ENCODE assay signal across 24 mouse cellular contexts in genomic region chr6:55745105-55745858, GRCm38 (mm10).
DNase-seq lines count a peak whose midpoint lies in the region; ATAC-seq and TF ChIP-seq lines count a peak whose summit lies in the region.
"Had no signal": no experiment of that assay in that cellular context is flagged by ENCODE, and none has a peak within 500 bp of the region (broad histone marks: within the 10 kb centered on the region; RNA-seq: fewer than 3 reads in every experiment).

No protein-coding gene starts in this region.

- intact Hi-C loops in left cerebral cortex, adult 2 months (cut with DNase I) = no loop called here

- 0 out of 2 replicates have a peak, but pooled peaks have one; percentile 26 for ATAC-seq in embryonic facial prominence, embryonic 14.5 days (ENCODE audit: low read depth)
- ATAC-seq in hindbrain, embryonic 13.5 days (ENCODE audit: low FRiP score) = peak; percentile 57; the same call in 1 of the 2 replicates
- ATAC-seq in hindbrain, embryonic 11.5 days (ENCODE audit: low FRiP score) = no peak
- ATAC-seq in midbrain, embryonic 14.5 days (ENCODE audit: low FRiP score, low TSS enrichment) = no peak
- no peak for ATAC-seq in midbrain, embryonic 11.5 days (ENCODE audit: low FRiP score)
- ATAC-seq: CD4-positive, CD25-positive, alpha-beta regulatory T cell, adult 4 months; intestine, embryonic 16.5 days had no signal

- no peak overlapping the region for H3K4me3 ChIP-seq in embryonic facial prominence, embryonic 14.5 days (ENCODE audit: low read depth, low read length)
- H3K4me3 ChIP-seq in embryonic facial prominence, embryonic 10.5 days = no peak overlapping the region
- no peak overlapping the region for H3K4me3 ChIP-seq in hindbrain, embryonic 13.5 days
- no peak overlapping the region for H3K4me3 ChIP-seq in hindbrain, embryonic 11.5 days (ENCODE audit: low read depth, low read length)
- no peak overlapping the region for H3K4me3 ChIP-seq in midbrain, embryonic 14.5 days (replicated peaks; ENCODE audit: low read depth, low read length)
- no peak overlapping the region for H3K4me3 ChIP-seq in midbrain, embryonic 11.5 days (ENCODE audit: low read depth, low read length)
- H3K4me3 ChIP-seq in left cerebral cortex, adult 2 months = no peak overlapping the region
- H3K4me3 ChIP-seq: embryonic facial prominence, embryonic 15.5 days; erythroblast, embryonic 14.5 days; heart, adult 2 months; heart, embryonic 15.5 days had no signal

- DNase-seq in embryonic facial prominence, embryonic 14.5 days (ENCODE audit: low spot score) = peak; percentile 25
- no peak for DNase-seq in embryonic facial prominence, embryonic 10.5 days (ENCODE audit: low spot score)
- no peak for DNase-seq in hindbrain, embryonic 11.5 days (ENCODE audit: low spot score)
- peak; percentile 11 for DNase-seq in midbrain, embryonic 14.5 days
- DNase-seq in midbrain, embryonic 11.5 days (ENCODE audit: low spot score, missing footprints) = no peak
- DNase-seq in brain, embryonic 18.5 days (ENCODE audit: low read depth, low spot score) = peak; percentile 12
- no peak for DNase-seq in left cerebral cortex, adult 2 months (ENCODE audit: extremely low spot score in 1 of 2, low spot score in 2 of 2)
- DNase-seq: adrenal gland, postnatal 10 days; B cell, adult 2 months; cerebellum, adult 18-20 months; cerebellum, adult 9-11 months; cerebellum, postnatal 36 days; gastrocnemius, postnatal 10 days; heart, adult 2 months; heart, postnatal 14 days; kidney, adult 2 months had no signal

- no peaks in the 10 kb centered on the region for H3K36me3 ChIP-seq in embryonic facial prominence, embryonic 14.5 days (ENCODE audit: control insufficient read depth, insufficient read depth, low read length)
- H3K36me3 ChIP-seq in embryonic facial prominence, embryonic 10.5 days (replicated peaks) = no peaks in the 10 kb centered on the region
- H3K36me3 ChIP-seq in hindbrain, embryonic 13.5 days = no peaks in the 10 kb centered on the region
- no peaks in the 10 kb centered on the region for H3K36me3 ChIP-seq in hindbrain, embryonic 11.5 days (ENCODE audit: control insufficient read depth, insufficient read depth, low read length)
- H3K36me3 ChIP-seq in midbrain, embryonic 14.5 days (ENCODE audit: control insufficient read depth, insufficient read depth, low read length) = no peaks in the 10 kb centered on the region
- H3K36me3 ChIP-seq in midbrain, embryonic 11.5 days (ENCODE audit: control insufficient read depth, insufficient read depth, low read length) = no peaks in the 10 kb centered on the region
- H3K36me3 ChIP-seq: embryonic facial prominence, embryonic 15.5 days; G1E; heart, embryonic 15.5 days had no signal

- whole genome bisulfite sequencing in embryonic facial prominence, embryonic 14.5 days = 63% methylated on average over 3 of the region's 3 CpGs
- 83% methylated on average over 3 of the region's 3 CpGs for WGBS in embryonic facial prominence, embryonic 10.5 days
- WGBS in hindbrain, embryonic 13.5 days = 67% methylated on average over 3 of the region's 3 CpGs
- WGBS in hindbrain, embryonic 11.5 days = 86% methylated on average over 3 of the region's 3 CpGs
- 74% methylated on average over 3 of the region's 3 CpGs for whole genome bisulfite sequencing in midbrain, embryonic 14.5 days
- WGBS in midbrain, embryonic 11.5 days = 88% methylated on average over 3 of the region's 3 CpGs

- no peaks in the 10 kb centered on the region for H3K27me3 ChIP-seq in embryonic facial prominence, embryonic 14.5 days (replicated peaks; ENCODE audit: control insufficient read depth, insufficient read depth, low read length)
- H3K27me3 ChIP-seq in embryonic facial prominence, embryonic 10.5 days (replicated peaks; ENCODE audit: low read depth, poor library complexity, severe bottlenecking) = no peaks in the 10 kb centered on the region
- H3K27me3 ChIP-seq in hindbrain, embryonic 13.5 days = no peaks in the 10 kb centered on the region
- no peaks in the 10 kb centered on the region for H3K27me3 ChIP-seq in hindbrain, embryonic 11.5 days (ENCODE audit: control insufficient read depth, insufficient read depth, low read length)
- H3K27me3 ChIP-seq in midbrain, embryonic 14.5 days (ENCODE audit: control insufficient read depth, insufficient read depth, low read length) = no peaks in the 10 kb centered on the region
- no peaks in the 10 kb centered on the region for H3K27me3 ChIP-seq in midbrain, embryonic 11.5 days (ENCODE audit: control insufficient read depth, insufficient read depth, low read length)
- H3K27me3 ChIP-seq: embryonic facial prominence, embryonic 15.5 days; heart, embryonic 15.5 days had no signal

- no peak overlapping the region for H3K9ac ChIP-seq in embryonic facial prominence, embryonic 14.5 days (ENCODE audit: low read depth, low read length)
- no peak overlapping the region for H3K9ac ChIP-seq in hindbrain, embryonic 13.5 days
- H3K9ac ChIP-seq in hindbrain, embryonic 11.5 days (ENCODE audit: low read depth, low read length) = no peak overlapping the region
- H3K9ac ChIP-seq in midbrain, embryonic 14.5 days (replicated peaks; ENCODE audit: low read length) = no peak overlapping the region
- H3K9ac ChIP-seq in midbrain, embryonic 11.5 days (ENCODE audit: low read length) = no peak overlapping the region
- H3K9ac ChIP-seq: embryonic facial prominence, embryonic 15.5 days; heart, embryonic 15.5 days had no signal

- no peak overlapping the region for H3K4me2 ChIP-seq in embryonic facial prominence, embryonic 14.5 days (ENCODE audit: low read depth, low read length)
- no peak overlapping the region for H3K4me2 ChIP-seq in hindbrain, embryonic 13.5 days
- H3K4me2 ChIP-seq in hindbrain, embryonic 11.5 days (replicated peaks; ENCODE audit: low read depth, low read length) = no peak overlapping the region
- no peak overlapping the region for H3K4me2 ChIP-seq in midbrain, embryonic 14.5 days (ENCODE audit: low read length)
- H3K4me2 ChIP-seq in midbrain, embryonic 11.5 days = no peak overlapping the region
- H3K4me2 ChIP-seq: embryonic facial prominence, embryonic 15.5 days; heart, embryonic 11.5 days; heart, embryonic 15.5 days had no signal

- no peaks in the 10 kb centered on the region for H3K4me1 ChIP-seq in embryonic facial prominence, embryonic 14.5 days (ENCODE audit: control insufficient read depth, insufficient read depth, low read length)
- H3K4me1 ChIP-seq in embryonic facial prominence, embryonic 10.5 days = no peaks in the 10 kb centered on the region
- no peaks in the 10 kb centered on the region for H3K4me1 ChIP-seq in hindbrain, embryonic 13.5 days (replicated peaks)
- H3K4me1 ChIP-seq in hindbrain, embryonic 11.5 days (replicated peaks; ENCODE audit: control insufficient read depth, insufficient read depth, low read length) = no peaks in the 10 kb centered on the region
- H3K4me1 ChIP-seq in midbrain, embryonic 14.5 days (ENCODE audit: control insufficient read depth, insufficient read depth, low read length) = no peaks in the 10 kb centered on the region
- H3K4me1 ChIP-seq in midbrain, embryonic 11.5 days (ENCODE audit: control insufficient read depth, insufficient read depth, low read length) = no peaks in the 10 kb centered on the region
- H3K4me1 ChIP-seq: embryonic facial prominence, embryonic 15.5 days; heart, embryonic 15.5 days had no signal

- H3K27ac ChIP-seq in embryonic facial prominence, embryonic 14.5 days (replicated peaks; ENCODE audit: low read depth, low read length) = no peak overlapping the region
- no peak overlapping the region for H3K27ac ChIP-seq in embryonic facial prominence, embryonic 10.5 days (replicated peaks)
- H3K27ac ChIP-seq in hindbrain, embryonic 13.5 days = no peak overlapping the region
- H3K27ac ChIP-seq in hindbrain, embryonic 11.5 days (ENCODE audit: low read depth, low read length) = no peak overlapping the region
- no peak overlapping the region for H3K27ac ChIP-seq in midbrain, embryonic 14.5 days (replicated peaks; ENCODE audit: low read depth, low read length)
- H3K27ac ChIP-seq in midbrain, embryonic 11.5 days (ENCODE audit: low read depth, low read length) = no peak overlapping the region
- H3K27ac ChIP-seq in left cerebral cortex, adult 2 months = no peak overlapping the region
- H3K27ac ChIP-seq: embryonic facial prominence, embryonic 15.5 days; heart, adult 2 months; heart, embryonic 15.5 days had no signal

- TF ChIP-seq CTCF in left cerebral cortex, adult 2 months (IDR thresholded peaks at IDR 0.05) = no peak

- no peaks in the 10 kb centered on the region for H3K9me3 ChIP-seq in embryonic facial prominence, embryonic 14.5 days (ENCODE audit: control insufficient read depth, low read length)
- H3K9me3 ChIP-seq in embryonic facial prominence, embryonic 10.5 days = no peaks in the 10 kb centered on the region
- no peaks in the 10 kb centered on the region for H3K9me3 ChIP-seq in hindbrain, embryonic 13.5 days
- H3K9me3 ChIP-seq in hindbrain, embryonic 11.5 days (ENCODE audit: control insufficient read depth, low read length) = no peaks in the 10 kb centered on the region
- no peaks in the 10 kb centered on the region for H3K9me3 ChIP-seq in midbrain, embryonic 14.5 days (ENCODE audit: control insufficient read depth, low read length)
- no peaks in the 10 kb centered on the region for H3K9me3 ChIP-seq in midbrain, embryonic 11.5 days (ENCODE audit: control insufficient read depth, low read length)
- H3K9me3 ChIP-seq: embryonic facial prominence, embryonic 15.5 days; G1E; heart, embryonic 15.5 days had no signal

Comparison
In these comparisons a context has a peak if more than half of its experiments do, and no peak if none do; other contexts are left out.
1. ATAC-seq: peak in embryonic facial prominence, embryonic 14.5 days (single experiment) and hindbrain, embryonic 13.5 days (single experiment); none in hindbrain, embryonic 11.5 days (single experiment), midbrain, embryonic 14.5 days (single experiment) and midbrain, embryonic 11.5 days (single experiment).
2. DNase-seq: peak in embryonic facial prominence, embryonic 14.5 days (single experiment), midbrain, embryonic 14.5 days (single experiment) and brain, embryonic 18.5 days (single experiment); none in embryonic facial prominence, embryonic 10.5 days (single experiment), hindbrain, embryonic 11.5 days (single experiment), midbrain, embryonic 11.5 days (single experiment) and left cerebral cortex, adult 2 months (0 of 2).